Mouse (Mus musculus): ENCODE results near the gene Olfr1368. TPM values are rescaled to one million over a fixed set of nuclear protein-coding genes. Genes with fewer than 3 reads are reported as not detected.

Olfr1368 gene
- polyA plus RNA-seq, 1 experiment = not detected

GRCm38 (mm10) chr13:21171156-21171530 lies 25.5 kb upstream of the Olfr1368 start:
- Histone ChIP-seq H3K27ac (replicated peaks; ENCODE audit: low read depth, low read length) (no peak overlapping the region), H3K4me1 (ENCODE audit: control insufficient read depth, insufficient read depth, insufficient read length, low read length) (peaks cover 4% of the 10 kb centered on the region; the same call in 1 of the 2 replicates), H3K4me3 (ENCODE audit: insufficient read depth, low read depth, low read length) (0 out of 2 replicates have a peak overlapping the region, but pooled peaks have one; percentile 9)

DNA sequence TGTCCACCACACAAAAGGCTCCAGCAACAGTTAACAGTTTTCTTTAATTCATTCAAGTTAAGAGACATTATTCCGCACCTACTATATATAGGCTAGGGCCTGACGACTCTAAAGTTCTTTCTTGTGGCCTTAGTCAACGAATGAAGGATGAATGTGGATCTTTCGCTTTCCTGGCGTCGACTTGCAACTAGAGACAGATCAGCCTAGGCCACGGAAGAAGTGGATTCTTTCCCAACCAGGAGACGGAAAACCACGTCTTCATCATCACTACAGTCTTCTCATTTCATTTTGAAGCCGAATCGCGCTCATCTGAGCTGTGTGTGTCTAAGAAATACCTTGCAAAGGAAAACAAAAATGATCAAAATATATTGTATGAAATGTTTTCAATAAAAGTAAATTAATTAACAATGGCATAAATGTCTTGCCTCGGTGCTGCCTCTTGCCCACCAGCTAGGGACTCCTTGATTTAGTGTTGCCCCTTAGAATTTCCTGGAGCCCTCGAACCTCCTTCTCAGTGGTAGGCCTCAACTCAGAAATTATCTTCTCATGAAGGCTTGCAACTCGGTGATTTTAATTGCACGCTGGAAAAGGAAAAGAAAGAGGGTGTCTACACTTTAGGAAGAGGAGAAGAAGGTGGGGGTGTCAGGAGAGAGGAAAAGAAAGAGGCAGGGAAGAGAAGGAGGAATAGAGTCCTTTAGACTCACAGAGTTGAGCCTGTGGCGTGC lies 24.9 kb upstream of the Olfr1368 start:
- no peak overlapping the region for H3K27ac ChIP-seq (replicated peaks; ENCODE audit: low read depth, low read length)
- H3K4me3 ChIP-seq (ENCODE audit: insufficient read depth, low read depth, low read length) = 0 out of 2 replicates have a peak overlapping the region, but pooled peaks have one; percentile 9
- peaks cover 4% of the 10 kb centered on the region; the same call in 1 of the 2 replicates for H3K4me1 ChIP-seq (ENCODE audit: control insufficient read depth, insufficient read depth, insufficient read length, low read length)

- peaks cover 4% of the 10 kb centered on the region; the same call in 1 of the 2 replicates for H3K4me1 ChIP-seq (ENCODE audit: control insufficient read depth, insufficient read depth, insufficient read length, low read length)
- no peak overlapping the region for H3K27ac ChIP-seq (replicated peaks; ENCODE audit: low read depth, low read length)
Measured at GRCm38 (mm10) chr13:21169657-21170430, 24.2 kb upstream of the Olfr1368 start.

DNA sequence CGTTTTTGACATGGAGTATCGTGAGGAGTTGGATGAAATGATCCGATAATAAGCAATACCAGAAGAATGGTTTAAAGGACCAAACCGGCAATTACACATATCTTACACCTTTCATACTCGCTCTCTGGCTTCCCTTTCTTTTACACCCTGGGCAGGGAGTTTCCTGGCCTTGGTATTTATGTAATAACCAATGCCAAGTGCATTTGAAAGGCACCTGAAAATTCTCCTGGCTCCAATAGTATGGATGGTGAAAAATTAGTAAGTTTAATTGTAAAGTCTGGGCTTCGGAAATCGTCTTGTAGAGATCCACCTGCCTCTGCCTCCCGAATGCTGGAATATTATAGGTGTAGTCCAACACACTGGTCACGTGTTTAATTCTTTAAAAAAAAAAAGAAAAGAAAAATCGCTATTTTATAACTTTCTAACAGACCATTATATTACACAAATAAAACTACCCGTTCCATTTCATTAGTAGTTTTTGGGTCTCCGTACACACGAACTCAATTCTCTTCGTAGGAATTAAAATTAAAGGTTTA lies 23.5 kb upstream of the Olfr1368 start:
- H3K4me1 ChIP-seq (ENCODE audit: control insufficient read depth, insufficient read depth, insufficient read length, low read length) = peaks cover 4% of the 10 kb centered on the region; the same call in 1 of the 2 replicates
- no peak overlapping the region for H3K27ac ChIP-seq (replicated peaks; ENCODE audit: low read depth, low read length)
- H3K4me3 ChIP-seq (ENCODE audit: insufficient read depth, low read depth, low read length) = peak overlapping the region; percentile 66

More at GRCm38 (mm10) chr13:21169657-21170430, 24.2 kb upstream of the Olfr1368 start:
- H3K4me3 ChIP-seq (ENCODE audit: insufficient read depth, low read depth, low read length) = peak overlapping the region; percentile 81

DNA sequence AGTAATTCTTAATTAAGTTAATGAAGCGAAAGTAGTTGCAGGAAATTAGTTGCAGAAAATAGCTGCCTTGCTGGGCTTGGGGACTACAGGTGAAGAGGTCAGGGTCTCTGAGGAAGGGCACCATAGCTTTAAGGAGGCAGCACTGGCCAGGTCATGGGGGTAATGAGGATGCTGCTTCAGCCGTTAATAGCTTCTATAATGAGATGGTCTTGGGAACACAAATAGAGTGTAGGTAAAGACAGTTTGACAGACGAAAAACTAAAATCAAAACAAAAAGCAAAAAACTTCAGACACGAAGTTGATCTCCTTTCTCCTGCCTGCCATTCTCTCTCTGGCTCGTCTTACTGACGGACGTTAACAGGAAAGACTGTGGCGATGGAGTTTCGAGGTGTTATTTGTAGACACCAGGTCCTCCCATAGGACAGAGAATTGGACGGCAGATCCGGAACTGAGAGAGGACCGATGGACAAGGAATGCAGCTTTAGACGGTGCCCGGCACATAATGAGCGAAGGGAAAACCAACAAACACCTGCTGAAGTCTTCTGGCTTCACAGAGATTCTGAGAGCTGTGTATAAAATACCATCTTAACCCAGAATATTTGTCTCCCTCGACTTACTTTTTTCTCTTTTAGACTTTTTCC lies 22.8 kb upstream of the Olfr1368 start:
- Histone ChIP-seq H3K27ac (replicated peaks; ENCODE audit: low read depth, low read length) (no peak overlapping the region), H3K4me1 (ENCODE audit: control insufficient read depth, insufficient read depth, insufficient read length, low read length) (peaks cover 4% of the 10 kb centered on the region; the same call in 1 of the 2 replicates), H3K4me3 (ENCODE audit: insufficient read depth, low read depth, low read length) (peak overlapping the region; percentile 66)

- H3K4me1 ChIP-seq (ENCODE audit: control insufficient read depth, insufficient read depth, insufficient read length, low read length) = peaks cover 4% of the 10 kb centered on the region; the same call in 1 of the 2 replicates
- no peak overlapping the region for H3K27ac ChIP-seq (replicated peaks; ENCODE audit: low read depth, low read length)
- H3K4me3 ChIP-seq (ENCODE audit: insufficient read depth, low read depth, low read length) = peak overlapping the region; percentile 66
Measured at GRCm38 (mm10) chr13:21167910-21168300, 22.2 kb upstream of the Olfr1368 start.

DNA sequence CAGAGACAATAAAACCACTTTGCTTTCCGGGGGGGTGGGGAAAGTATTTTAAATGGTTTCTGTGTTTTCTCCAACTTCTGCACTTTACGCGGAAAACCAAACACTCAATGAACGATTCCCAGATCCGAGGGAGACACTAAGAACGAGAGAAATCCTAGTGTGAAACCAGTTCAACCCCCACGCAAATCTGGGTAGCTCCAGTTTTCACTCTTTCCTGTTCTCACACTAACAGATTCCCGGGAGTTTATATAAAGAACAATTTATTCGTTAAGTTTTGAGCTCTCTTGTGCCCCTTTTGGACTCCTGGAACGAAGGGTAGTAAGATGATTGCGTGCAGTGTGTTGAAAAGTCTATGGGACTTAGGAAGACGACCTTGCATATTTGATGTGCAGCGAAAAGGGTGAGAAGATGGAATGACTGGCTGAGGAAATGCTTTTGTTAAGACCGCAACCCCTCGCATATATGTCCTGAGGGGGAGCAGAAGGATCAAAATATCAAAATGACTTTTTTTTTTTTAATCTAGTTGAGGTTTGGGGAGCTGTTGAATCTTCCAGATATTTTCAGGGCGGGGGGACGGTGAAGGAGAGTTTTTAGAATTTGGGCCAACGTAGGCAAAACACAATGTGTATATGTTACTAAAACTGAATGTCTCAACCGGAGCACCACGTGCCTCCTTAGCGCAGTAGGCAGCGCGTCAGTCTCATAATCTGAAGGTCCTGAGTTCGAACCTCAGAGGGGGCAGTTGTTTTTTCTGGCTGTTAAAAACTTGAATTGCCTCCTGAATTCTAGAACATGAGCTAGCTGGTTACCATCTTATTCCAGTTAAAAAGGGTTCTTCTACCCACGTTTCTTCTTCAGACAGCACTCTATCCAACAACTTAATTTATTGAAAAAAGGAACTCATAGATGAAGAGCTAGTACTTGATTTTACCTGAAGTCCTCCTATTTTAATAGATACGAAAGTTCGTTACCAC lies 21.6 kb upstream of the Olfr1368 start:
- Histone ChIP-seq H3K27ac (replicated peaks; ENCODE audit: low read depth, low read length) (no peak overlapping the region), H3K4me1 (ENCODE audit: control insufficient read depth, insufficient read depth, insufficient read length, low read length) (peaks cover 2% of the 10 kb centered on the region; the same call in 1 of the 2 replicates), H3K4me3 (ENCODE audit: insufficient read depth, low read depth, low read length) (peak overlapping the region; percentile 66)

DNA sequence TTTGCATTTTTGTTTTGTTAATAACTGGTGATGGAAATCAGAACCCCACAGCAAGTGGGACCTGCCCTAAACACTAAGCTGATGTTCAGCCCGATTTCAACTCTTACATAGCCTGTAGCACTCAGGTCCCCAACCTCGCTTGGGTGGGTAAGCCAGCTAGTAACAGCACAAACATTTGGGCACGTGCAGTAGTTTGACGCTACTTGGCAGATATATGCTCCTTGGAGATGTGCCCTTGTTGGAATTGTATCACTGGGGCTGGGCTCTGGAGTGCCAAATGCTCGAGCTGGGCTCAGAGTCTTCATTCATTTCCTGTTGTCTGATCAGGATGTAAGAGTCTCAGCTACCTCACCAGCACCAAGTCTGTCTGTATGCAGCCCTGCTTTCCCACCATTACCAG lies 16.9 kb upstream of the Olfr1368 start:
- Histone ChIP-seq H3K4me3 (ENCODE audit: insufficient read depth, low read depth, low read length) (no peak overlapping the region), H3K27ac (replicated peaks; ENCODE audit: low read depth, low read length) (no peak overlapping the region), H3K4me1 (ENCODE audit: control insufficient read depth, insufficient read depth, insufficient read length, low read length) (peaks cover 2% of the 10 kb centered on the region; the same call in 1 of the 2 replicates)

- no peaks in the 10 kb centered on the region for H3K4me1 ChIP-seq (ENCODE audit: control insufficient read depth, insufficient read depth, insufficient read length, low read length)
- H3K4me3 ChIP-seq (ENCODE audit: insufficient read depth, low read depth, low read length) = no peak overlapping the region
- no peak overlapping the region for H3K27ac ChIP-seq (replicated peaks; ENCODE audit: low read depth, low read length)
Measured at GRCm38 (mm10) chr13:21161591-21161990, 15.9 kb upstream of the Olfr1368 start.

DNA sequence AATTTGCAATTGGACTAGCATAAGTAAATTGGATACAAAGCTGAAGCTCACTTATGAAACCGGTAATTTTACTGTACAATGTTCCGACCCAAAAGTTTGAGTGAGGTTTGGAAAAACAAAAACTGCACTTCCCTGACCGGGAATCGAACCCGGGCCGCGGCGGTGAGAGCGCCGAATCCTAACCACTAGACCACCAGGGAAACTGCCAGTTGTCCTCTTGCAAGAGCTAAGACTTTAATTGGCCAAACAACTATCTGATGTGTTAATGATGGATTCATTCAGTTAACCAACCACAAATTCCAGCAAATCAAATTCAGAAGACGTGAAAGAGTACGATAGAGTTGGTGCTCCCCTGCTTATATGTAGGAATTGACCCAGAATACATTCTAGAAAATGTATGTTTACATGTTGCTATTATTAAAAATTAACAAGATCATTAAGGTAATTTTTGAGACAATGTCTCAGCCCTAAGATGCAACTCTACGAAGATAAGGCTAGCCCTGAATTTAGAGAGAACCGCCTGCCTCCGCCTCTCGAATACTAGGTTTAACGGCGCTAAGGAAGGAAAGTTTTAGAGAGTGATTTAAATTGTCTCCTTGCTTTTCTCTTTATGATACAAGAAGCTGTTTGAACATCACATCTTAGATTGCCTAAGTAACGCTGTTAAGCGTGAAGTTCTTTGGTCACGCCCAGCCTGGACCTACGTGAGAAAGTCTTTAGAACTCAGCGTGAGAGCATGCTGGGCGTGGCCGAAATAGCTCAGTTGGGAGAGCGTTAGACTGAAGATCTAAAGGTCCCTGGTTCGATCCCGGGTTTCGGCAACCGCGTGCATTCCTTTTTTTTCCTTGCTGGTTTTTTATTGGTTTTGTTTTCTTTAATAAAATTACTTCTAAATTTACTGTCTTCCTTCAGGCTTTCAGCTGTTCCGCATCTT lies 15.3 kb upstream of the Olfr1368 start:
- H3K4me3 ChIP-seq (ENCODE audit: insufficient read depth, low read depth, low read length) = peak overlapping the region; percentile 74
- H3K27ac ChIP-seq (replicated peaks; ENCODE audit: low read depth, low read length) = no peak overlapping the region
- H3K4me1 ChIP-seq (ENCODE audit: control insufficient read depth, insufficient read depth, insufficient read length, low read length) = no peaks in the 10 kb centered on the region

GRCm38 (mm10) chr13:21160041-21160511 lies 14.4 kb upstream of the Olfr1368 start:
- H3K4me3 ChIP-seq (ENCODE audit: insufficient read depth, low read depth, low read length) = peak overlapping the region; percentile 68
- no peak overlapping the region for H3K27ac ChIP-seq (replicated peaks; ENCODE audit: low read depth, low read length)
- H3K4me1 ChIP-seq (ENCODE audit: control insufficient read depth, insufficient read depth, insufficient read length, low read length) = no peaks in the 10 kb centered on the region

- Histone ChIP-seq H3K27ac (replicated peaks; ENCODE audit: low read depth, low read length) (no peak overlapping the region), H3K4me1 (ENCODE audit: control insufficient read depth, insufficient read depth, insufficient read length, low read length) (no peaks in the 10 kb centered on the region), H3K4me3 (ENCODE audit: insufficient read depth, low read depth, low read length) (peak overlapping the region; percentile 68)
Measured at GRCm38 (mm10) chr13:21159475-21159819, 13.8 kb upstream of the Olfr1368 start.

GRCm38 (mm10) chr13:21158785-21159474 lies 13.3 kb upstream of the Olfr1368 start:
- Histone ChIP-seq H3K4me1 (ENCODE audit: control insufficient read depth, insufficient read depth, insufficient read length, low read length) (no peaks in the 10 kb centered on the region), H3K27ac (replicated peaks; ENCODE audit: low read depth, low read length) (no peak overlapping the region), H3K4me3 (ENCODE audit: insufficient read depth, low read depth, low read length) (peak overlapping the region; percentile 68)

All from brown adipose tissue, adult 24 weeks (tissue).